ENCODE assay signal across 26 mouse cellular contexts in the genomic region with DNA sequence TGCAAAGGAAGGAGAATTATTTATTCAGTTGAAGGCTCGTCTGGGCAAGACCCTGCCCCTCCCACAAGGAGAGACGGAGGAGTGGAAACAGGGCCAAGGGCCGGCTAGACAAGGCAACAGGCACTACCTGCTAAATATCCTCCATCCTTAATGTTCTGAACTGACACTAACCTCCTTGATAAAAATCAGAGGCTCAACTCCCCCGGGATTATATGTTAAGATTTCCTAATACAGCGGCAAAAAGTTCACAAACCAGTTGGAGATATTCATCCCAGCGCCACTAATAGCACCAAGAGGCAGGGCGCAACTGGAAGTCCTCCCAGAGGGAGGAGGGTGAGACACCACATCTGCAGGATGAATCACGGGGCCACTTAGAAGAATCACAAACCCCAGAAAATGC. TPM values are rescaled to one million over a fixed set of nuclear protein-coding genes. Genes with fewer than 3 reads are reported as not detected.
DNase-seq lines count a peak whose midpoint lies in the region; ATAC-seq lines count a peak whose summit lies in the region.
"Had no signal": no experiment of that assay in that cellular context is flagged by ENCODE, and none has a peak within 500 bp of the region (broad histone marks: within the 10 kb centered on the region; RNA-seq: fewer than 3 reads in every experiment).

No protein-coding gene starts in this region.

- 70% methylated on average over 8 of the region's 8 CpGs for WGBS in embryonic facial prominence, embryonic 14.5 days
- 81% methylated on average over 8 of the region's 8 CpGs for WGBS in embryonic facial prominence, embryonic 10.5 days
- 76% methylated on average over 8 of the region's 8 CpGs for WGBS in hindbrain, embryonic 13.5 days

- DNase-seq in embryonic facial prominence, embryonic 14.5 days (ENCODE audit: low spot score) = peak; percentile 20
- no peak for DNase-seq in embryonic facial prominence, embryonic 10.5 days (ENCODE audit: low spot score)
- peak; percentile 35 for DNase-seq in ES-CJ7 (ENCODE audit: low read depth, low spot score)
- peak; percentile 81 for DNase-seq in fat pad, adult 2 months (ENCODE audit: extremely low read depth, low read depth, low spot score)
- DNase-seq in spleen, postnatal 4 days (ENCODE audit: low spot score in 2 of 2) = no peak
- no peak for DNase-seq in B cell, adult 2 months
- DNase-seq: adrenal gland, adult 2 months; adrenal gland, postnatal 25 days; cerebellum, adult 18-20 months; cerebellum, adult 9-11 months; cerebellum, postnatal 36 days; forebrain, postnatal 0 days; gastrocnemius, postnatal 14 days; heart, adult 11 months; heart, postnatal 36 days had no signal

- no peaks in the 10 kb centered on the region for H3K27me3 ChIP-seq in embryonic facial prominence, embryonic 14.5 days (replicated peaks; ENCODE audit: control insufficient read depth, insufficient read depth, low read length)
- H3K27me3 ChIP-seq in embryonic facial prominence, embryonic 10.5 days (replicated peaks; ENCODE audit: low read depth, poor library complexity, severe bottlenecking) = no peaks in the 10 kb centered on the region
- no peaks in the 10 kb centered on the region for H3K27me3 ChIP-seq in hindbrain, embryonic 13.5 days
- H3K27me3 ChIP-seq: CH12.LX; forebrain, embryonic 13.5 days; heart, embryonic 13.5 days; Patski had no signal

- peaks cover 32% of the 10 kb centered on the region for H3K36me3 ChIP-seq in embryonic facial prominence, embryonic 14.5 days (ENCODE audit: control insufficient read depth, insufficient read depth, low read length)
- peaks cover 75% of the 10 kb centered on the region for H3K36me3 ChIP-seq in embryonic facial prominence, embryonic 10.5 days (replicated peaks)
- peaks cover 18% of the 10 kb centered on the region for H3K36me3 ChIP-seq in hindbrain, embryonic 13.5 days

- no peaks in the 10 kb centered on the region for H3K4me1 ChIP-seq in embryonic facial prominence, embryonic 14.5 days (ENCODE audit: control insufficient read depth, insufficient read depth, low read length)
- peaks cover 11% of the 10 kb centered on the region for H3K4me1 ChIP-seq in embryonic facial prominence, embryonic 10.5 days
- no peaks in the 10 kb centered on the region for H3K4me1 ChIP-seq in hindbrain, embryonic 13.5 days (replicated peaks)

- H3K27ac ChIP-seq in embryonic facial prominence, embryonic 14.5 days (replicated peaks; ENCODE audit: low read depth, low read length) = no peak overlapping the region
- no peak overlapping the region for H3K27ac ChIP-seq in embryonic facial prominence, embryonic 10.5 days (replicated peaks)
- H3K27ac ChIP-seq in hindbrain, embryonic 13.5 days = no peak overlapping the region
- H3K27ac ChIP-seq: forebrain, embryonic 13.5 days; heart, embryonic 13.5 days had no signal

- H3K9ac ChIP-seq in embryonic facial prominence, embryonic 14.5 days (ENCODE audit: low read depth, low read length) = no peak overlapping the region
- H3K9ac ChIP-seq in hindbrain, embryonic 13.5 days = no peak overlapping the region
- H3K9ac ChIP-seq: forebrain, embryonic 13.5 days; forebrain, postnatal 0 days; heart, embryonic 13.5 days had no signal

- no peak overlapping the region for H3K4me2 ChIP-seq in embryonic facial prominence, embryonic 14.5 days (ENCODE audit: low read depth, low read length)
- H3K4me2 ChIP-seq in hindbrain, embryonic 13.5 days = no peak overlapping the region
- H3K4me2 ChIP-seq: forebrain, embryonic 13.5 days; heart, embryonic 13.5 days had no signal

- no peaks in the 10 kb centered on the region for H3K9me3 ChIP-seq in embryonic facial prominence, embryonic 14.5 days (ENCODE audit: control insufficient read depth, low read length)
- H3K9me3 ChIP-seq in embryonic facial prominence, embryonic 10.5 days = no peaks in the 10 kb centered on the region
- H3K9me3 ChIP-seq in hindbrain, embryonic 13.5 days = no peaks in the 10 kb centered on the region
- H3K9me3 ChIP-seq: forebrain, embryonic 13.5 days; heart, embryonic 13.5 days had no signal

- ATAC-seq in embryonic facial prominence, embryonic 14.5 days (ENCODE audit: low read depth) = no peak
- no peak for ATAC-seq in hindbrain, embryonic 13.5 days (ENCODE audit: low FRiP score)
- ATAC-seq: forebrain, embryonic 13.5 days; forebrain, postnatal 0 days; hindbrain, embryonic 16.5 days; inflammation-experienced regulatory T-cells, adult 6 months; intestine, postnatal 0 days; Patski had no signal

- H3K4me3 ChIP-seq in embryonic facial prominence, embryonic 14.5 days (ENCODE audit: low read depth, low read length) = no peak overlapping the region
- no peak overlapping the region for H3K4me3 ChIP-seq in embryonic facial prominence, embryonic 10.5 days
- H3K4me3 ChIP-seq in hindbrain, embryonic 13.5 days = no peak overlapping the region
- H3K4me3 ChIP-seq: forebrain, embryonic 13.5 days; heart, embryonic 13.5 days had no signal

RNA-seq across cellular contexts. Expression of gene Scpep1, which starts 6.4 kb away (rescaled TPM):
- 84.5 and 89.0 TPM in 2 replicates for polyA plus RNA-seq in embryonic facial prominence, embryonic 14.5 days (2014; fragmentation: Nextera tagmentation; extraction: Ambion mirVana)
- 72.9 and 77.2 TPM in 2 replicates for polyA plus RNA-seq in embryonic facial prominence, embryonic 10.5 days (2016; fragmentation: Nextera tagmentation; extraction: Ambion mirVana)
- polyA plus RNA-seq in hindbrain, embryonic 13.5 days (2015; fragmentation: Nextera tagmentation; extraction: Ambion mirVana) = 24.5 and 26.0 TPM in 2 replicates

RNA-seq across cellular contexts. Expression of gene Elobl, which starts 17.8 kb away (rescaled TPM):
- not detected in 2 replicates for polyA plus RNA-seq in embryonic facial prominence, embryonic 14.5 days (2014; fragmentation: Nextera tagmentation; extraction: Ambion mirVana)
- not detected in 2 replicates for polyA plus RNA-seq in embryonic facial prominence, embryonic 10.5 days (2016; fragmentation: Nextera tagmentation; extraction: Ambion mirVana)
- polyA plus RNA-seq in hindbrain, embryonic 13.5 days (2015; fragmentation: Nextera tagmentation; extraction: Ambion mirVana) = not detected in 2 replicates
- polyA plus RNA-seq: C2C12; forebrain, embryonic 13.5 days; forebrain, postnatal 0 days; heart, embryonic 13.5 days; heart, postnatal 0 days; hindbrain, embryonic 11.5 days; hindbrain, embryonic 16.5 days; intestine, postnatal 0 days had no signal

RNA-seq across cellular contexts. Expression of gene Coil, which starts 21.2 kb away (rescaled TPM):
- polyA plus RNA-seq in embryonic facial prominence, embryonic 14.5 days (2014; fragmentation: Nextera tagmentation; extraction: Ambion mirVana) = 9.4 and 10.0 TPM in 2 replicates
- polyA plus RNA-seq in embryonic facial prominence, embryonic 10.5 days (2016; fragmentation: Nextera tagmentation; extraction: Ambion mirVana) = 26.0 and 27.2 TPM in 2 replicates
- 26.7 and 27.3 TPM in 2 replicates for polyA plus RNA-seq in hindbrain, embryonic 13.5 days (2015; fragmentation: Nextera tagmentation; extraction: Ambion mirVana)

RNA-seq across cellular contexts. Expression of gene Trim25, which starts 50.3 kb away (rescaled TPM):
- polyA plus RNA-seq in embryonic facial prominence, embryonic 14.5 days (2014; fragmentation: Nextera tagmentation; extraction: Ambion mirVana) = 9.0 and 9.6 TPM in 2 replicates
- 2.8 and 3.5 TPM in 2 replicates for polyA plus RNA-seq in embryonic facial prominence, embryonic 10.5 days (2016; fragmentation: Nextera tagmentation; extraction: Ambion mirVana)
- 4.6 and 4.8 TPM in 2 replicates for polyA plus RNA-seq in hindbrain, embryonic 13.5 days (2015; fragmentation: Nextera tagmentation; extraction: Ambion mirVana)

Comparison
In these comparisons a context has a peak if more than half of its experiments do, and no peak if none do; other contexts are left out.
1. DNase-seq: peak in embryonic facial prominence, embryonic 14.5 days (single experiment), ES-CJ7 (single experiment) and fat pad, adult 2 months (single experiment); none in embryonic facial prominence, embryonic 10.5 days (single experiment), spleen, postnatal 4 days (0 of 2) and B cell, adult 2 months (0 of 2).